Mouse (Mus musculus): ENCODE data around the gene Igsf8.

- no peak for TF ChIP-seq CTCF (IDR thresholded peaks at IDR 0.05; ENCODE audit: control insufficient read depth, insufficient read depth, insufficient read length)
- TF ChIP-seq USF1 (IDR thresholded peaks at IDR 0.05; ENCODE audit: low read depth): no peak
These were observed 65.2 kb downstream of the Igsf8 start for GRCm38 (mm10) chr1:172326684-172327083.

Measured in C2C12 (cell line).